Mouse (Mus musculus) stomach, postnatal 0 days (tissue): ENCODE data around the gene Cda. TPM values are rescaled to one million over a fixed set of nuclear protein-coding genes. Genes with fewer than 3 reads are reported as not detected.

Experiments
- ATAC-seq: fragments of 200-750 bp; cut with Nextera tagmentation; 2 replicates; pipeline ENCODE4 v1.8.0; 2017; ENCODE audit not compliant: low FRiP score, low TSS enrichment
- DNase-seq: peaks from one replicate; pipeline ENCODE4 v3.0.0-alpha.2; 2016; ENCODE audit warnings: low spot score
- H3K27ac ChIP-seq: fragments of 300-500 bp; sonication (generic); replicated peaks from 2 replicates; pipeline ENCODE4 v1.5.1; 2014; ENCODE audit warnings: mild to moderate bottlenecking, control low read depth
- H3K27me3 ChIP-seq: fragments of 300-500 bp; sonication (generic); 2 replicates; pipeline ENCODE4 v1.6.1; 2014; ENCODE audit warnings: low read length; ENCODE audit not compliant: control insufficient read depth, insufficient read depth
- H3K36me3 ChIP-seq: fragments of 300-500 bp; sonication (generic); 2 replicates; pipeline ENCODE4 v1.6.1; 2014; ENCODE audit warnings: low read length, mixed read lengths; ENCODE audit not compliant: control insufficient read depth, insufficient read depth
- H3K4me1 ChIP-seq: fragments of 300-500 bp; sonication (generic); replicated peaks from 2 replicates; pipeline ENCODE4 v1.6.1; 2014; ENCODE audit warnings: antibody characterized with exemption; ENCODE audit not compliant: control insufficient read depth, insufficient read depth
- H3K4me2 ChIP-seq: fragments of 300-500 bp; sonication (generic); replicated peaks from 2 replicates; pipeline ENCODE4 v1.6.1; 2014; ENCODE audit warnings: low read depth, mild to moderate bottlenecking, control low read depth, moderate library complexity
- H3K4me3 ChIP-seq: fragments of 300-500 bp; sonication (generic); 2 replicates; pipeline ENCODE4 v1.5.1; 2014; ENCODE audit warnings: low read depth, low read length, control low read depth
- H3K9ac ChIP-seq: fragments of 300-500 bp; sonication (generic); 2 replicates; pipeline ENCODE4 v1.6.1; 2014; ENCODE audit warnings: mild to moderate bottlenecking, low read length, control low read depth, mixed read lengths
- H3K9me3 ChIP-seq: fragments of 300-500 bp; sonication (generic); 2 replicates; pipeline ENCODE4 v1.6.1; 2016; ENCODE audit warnings: low read length; ENCODE audit not compliant: control insufficient read depth
- CTCF ChIP-seq: IDR thresholded peaks from 2 replicates; pipeline ENCODE4 v1.5.1; 2016; ENCODE audit warnings: antibody characterized with exemption, low read depth, mild to moderate bottlenecking, moderate library complexity
- EP300 ChIP-seq: optimal IDR thresholded peaks from 2 replicates; pipeline ENCODE3; 2016; ENCODE audit warnings: antibody characterized with exemption
- WGBS: fragments of 180-500 bp; shearing (Covaris S2); extraction: QIAGEN DNeasy Blood & Tissue Kit; methylation state at CpG from one replicate; pipeline ENCODE4 v1.1.7; 2014; 5-methylcytosine and 5-hydroxymethylcytosine counted together
- polyA plus RNA-seq: library from polyadenylated mRNA; unstranded; fragments of >200 nt; fragmentation: Nextera tagmentation; extraction: Ambion mirVana; gene quantifications from 2 replicates; pipeline ENCODE4 v1.2.1, GENCODE M21; 2015

Gene Cda
- polyA plus RNA-seq, 1 experiment from 2014 or later, result 12.5 TPM

DNA sequence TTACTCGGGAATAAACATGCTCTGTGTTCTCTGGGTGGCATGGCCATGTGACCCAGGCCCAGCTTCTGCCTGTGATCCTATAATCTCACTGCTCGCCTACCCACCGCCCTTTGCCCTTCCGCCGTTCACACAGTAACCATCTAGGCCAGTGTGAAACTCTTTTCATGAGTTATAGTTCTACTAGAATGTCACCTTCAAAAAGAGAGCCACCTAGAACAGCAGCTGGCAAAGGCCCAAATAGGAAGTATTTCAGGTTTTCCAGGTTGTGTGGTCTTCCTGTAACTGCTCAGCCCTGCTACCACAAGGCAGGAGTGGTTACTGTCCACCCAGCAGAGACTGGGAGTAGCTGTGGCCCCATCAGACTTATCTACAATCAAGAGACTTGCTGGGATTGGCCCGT lies 25.0 kb downstream of the Cda start:
- WGBS, result 56% methylated on average over 6 of the region's 6 CpGs
- H3K36me3 ChIP-seq, result no peaks in the 10 kb centered on the region
- H3K27me3 ChIP-seq, result no peaks in the 10 kb centered on the region
- H3K4me3 ChIP-seq, result no peak overlapping the region
- peak; percentile 76 for DNase-seq
- H3K4me1 ChIP-seq, result no peaks in the 10 kb centered on the region
- TF ChIP-seq CTCF (no peak), EP300 (no peak)
- no peaks in the 10 kb centered on the region for H3K9me3 ChIP-seq
- ATAC-seq, result peak; percentile 80
- H3K27ac ChIP-seq, result peak overlapping the region; percentile 88
- H3K9ac ChIP-seq, result no peak overlapping the region
- H3K4me2 ChIP-seq, result no peak overlapping the region

DNA sequence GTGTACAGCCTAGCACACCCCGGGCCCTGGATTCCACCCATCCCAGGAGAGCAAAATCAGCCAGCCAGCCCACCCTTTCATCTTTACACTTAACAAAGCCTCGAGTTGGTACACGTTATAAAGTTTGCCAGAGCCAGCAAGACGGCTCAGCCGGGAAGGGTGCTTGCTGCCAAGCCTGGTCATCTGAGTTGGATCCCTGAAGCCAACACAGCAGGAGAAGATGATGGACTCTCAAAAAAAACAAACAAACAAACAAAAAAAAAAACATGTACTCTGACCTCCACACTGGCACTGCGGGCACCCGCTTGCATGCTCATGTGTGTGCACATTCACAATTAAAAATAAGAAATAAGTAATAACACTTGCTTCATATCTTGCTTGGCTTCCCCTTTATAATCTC lies 25.7 kb downstream of the Cda start:
- H3K36me3 ChIP-seq, result no peaks in the 10 kb centered on the region
- ATAC-seq, result no peak
- 68% methylated on average over 7 of the region's 7 CpGs for WGBS
- H3K27me3 ChIP-seq, result no peaks in the 10 kb centered on the region
- no peaks in the 10 kb centered on the region for H3K4me1 ChIP-seq
- no peaks in the 10 kb centered on the region for H3K9me3 ChIP-seq
- no peak for DNase-seq
- no peak for TF ChIP-seq EP300
- no peak for TF ChIP-seq CTCF
- no peak overlapping the region for H3K9ac ChIP-seq
- no peak overlapping the region for H3K4me2 ChIP-seq
- no peak overlapping the region for H3K4me3 ChIP-seq
- H3K27ac ChIP-seq, result 0 out of 2 replicates have a peak overlapping the region, but pooled peaks have one; percentile 88

DNA sequence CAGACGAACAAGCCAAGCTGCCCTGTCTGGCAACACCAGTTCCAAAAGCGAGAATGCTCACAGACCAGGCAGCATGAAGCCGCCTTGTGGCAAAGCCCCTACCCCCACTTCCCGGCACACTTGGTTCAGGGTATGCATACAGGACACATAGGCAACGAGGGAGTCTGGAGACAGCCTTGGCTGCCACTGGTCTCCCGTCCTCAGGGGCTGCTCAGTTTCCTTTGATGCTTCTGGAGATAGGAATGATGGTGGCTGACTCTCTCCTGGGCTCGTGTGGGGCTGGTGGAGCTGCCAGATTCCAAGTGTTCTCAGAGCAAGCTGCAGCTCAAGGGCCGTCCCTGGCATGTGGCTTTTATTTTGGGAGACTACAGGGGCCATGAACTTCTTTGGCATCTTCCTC lies 26.4 kb downstream of the Cda start:
- 73% methylated on average over 8 of the region's 8 CpGs for WGBS
- H3K4me3 ChIP-seq, result no peak overlapping the region
- no peaks in the 10 kb centered on the region for H3K27me3 ChIP-seq
- H3K27ac ChIP-seq, result no peak overlapping the region
- DNase-seq (no peak), ATAC-seq (no peak)
- no peak overlapping the region for H3K4me2 ChIP-seq
- no peaks in the 10 kb centered on the region for H3K9me3 ChIP-seq
- no peak overlapping the region for H3K9ac ChIP-seq
- no peaks in the 10 kb centered on the region for H3K36me3 ChIP-seq
- no peak for TF ChIP-seq EP300
- TF ChIP-seq CTCF, result no peak
- no peaks in the 10 kb centered on the region for H3K4me1 ChIP-seq

DNA sequence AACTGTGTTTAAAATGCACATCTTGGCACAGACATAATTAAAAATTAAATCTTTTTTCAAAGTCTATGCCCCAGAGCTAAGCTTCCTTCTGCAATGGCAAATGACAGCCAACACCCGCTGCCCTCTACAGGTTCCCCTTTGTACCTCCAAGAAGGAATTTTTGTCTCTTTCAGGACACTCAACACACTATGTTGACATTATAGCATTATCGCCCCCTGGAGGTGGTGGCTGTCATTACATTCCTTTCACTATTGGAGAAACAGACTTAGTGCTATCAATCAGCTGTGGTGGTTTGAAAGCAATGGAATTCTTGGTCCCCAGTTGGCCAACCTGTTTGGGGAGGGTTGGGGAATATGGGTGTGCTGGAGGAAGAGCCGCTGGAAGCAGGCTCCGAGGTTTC lies 27.8 kb downstream of the Cda start:
- H3K27ac ChIP-seq, result no peak overlapping the region
- no peaks in the 10 kb centered on the region for H3K4me1 ChIP-seq
- H3K27me3 ChIP-seq, result no peaks in the 10 kb centered on the region
- H3K9ac ChIP-seq, result no peak overlapping the region
- peak; percentile 76 for TF ChIP-seq CTCF
- TF ChIP-seq EP300, result no peak
- 27% methylated on average over 4 of the region's 4 CpGs for WGBS
- no peak for ATAC-seq
- H3K9me3 ChIP-seq, result no peaks in the 10 kb centered on the region
- H3K36me3 ChIP-seq, result no peaks in the 10 kb centered on the region
- no peak for DNase-seq
- no peak overlapping the region for H3K4me3 ChIP-seq
- no peak overlapping the region for H3K4me2 ChIP-seq

DNA sequence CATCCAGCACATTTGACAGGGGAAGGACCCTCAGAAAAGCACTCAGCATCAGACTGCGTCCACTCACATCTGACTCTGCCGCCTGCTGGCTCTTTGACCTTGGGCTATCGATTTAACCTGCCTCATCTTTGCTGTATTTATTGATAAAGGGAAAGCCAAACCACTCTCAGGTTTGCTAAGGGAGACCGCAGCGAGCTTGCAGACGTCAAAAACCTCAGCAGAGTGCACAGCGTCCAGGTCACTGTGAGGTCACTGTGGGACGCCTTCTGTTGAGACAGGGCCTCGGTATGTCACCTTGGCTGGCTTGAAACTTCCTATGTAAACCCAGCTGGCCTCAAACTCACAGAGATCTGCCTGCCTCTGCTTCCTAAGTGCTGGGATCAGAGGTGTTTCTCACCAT lies 30.5 kb downstream of the Cda start:
- no peak for DNase-seq
- no peaks in the 10 kb centered on the region for H3K9me3 ChIP-seq
- no peaks in the 10 kb centered on the region for H3K27me3 ChIP-seq
- H3K4me2 ChIP-seq, result no peak overlapping the region
- H3K9ac ChIP-seq, result no peak overlapping the region
- no peak for TF ChIP-seq EP300
- TF ChIP-seq CTCF, result no peak
- H3K4me1 ChIP-seq, result no peaks in the 10 kb centered on the region
- ATAC-seq, result no peak
- 58% methylated on average over 9 of the region's 9 CpGs for WGBS
- no peak overlapping the region for H3K27ac ChIP-seq
- no peak overlapping the region for H3K4me3 ChIP-seq
- no peaks in the 10 kb centered on the region for H3K36me3 ChIP-seq

DNA sequence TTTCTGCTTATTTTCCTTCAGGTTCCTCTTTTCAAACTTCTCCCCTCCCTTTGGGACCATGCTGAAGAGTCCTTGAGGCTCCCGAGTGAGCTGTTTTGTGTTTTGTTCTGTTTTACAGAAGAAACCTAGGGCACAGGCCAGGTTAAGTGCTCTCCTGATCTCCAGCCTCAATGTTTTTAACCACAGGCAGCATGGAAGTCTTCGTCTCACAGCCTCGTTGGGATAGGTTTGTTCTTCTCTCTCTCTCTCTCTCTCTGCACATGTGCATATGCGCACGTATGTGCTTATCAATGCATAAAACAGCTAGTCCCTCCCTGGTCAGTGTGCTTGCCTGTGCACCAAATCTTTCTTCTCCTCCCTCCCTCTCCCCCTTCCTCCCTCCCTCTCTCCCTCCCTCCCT lies 30.9 kb downstream of the Cda start:
- Histone ChIP-seq H3K4me1 (no peaks in the 10 kb centered on the region), H3K9ac (no peak overlapping the region), H3K27ac (no peak overlapping the region), H3K4me3 (no peak overlapping the region), H3K36me3 (no peaks in the 10 kb centered on the region), H3K4me2 (no peak overlapping the region), H3K9me3 (no peaks in the 10 kb centered on the region), H3K27me3 (no peaks in the 10 kb centered on the region)
- TF ChIP-seq EP300 (no peak), CTCF (no peak)
- 55% methylated on average over 5 of the region's 5 CpGs for WGBS
- DNase-seq (no peak), ATAC-seq (no peak)
